Mouse (Mus musculus): ENCODE data around the gene Hk2.
"Not testable (repeated sequence)": the region's sequence is repeated elsewhere in the genome, so short reads cannot be mapped to it uniquely, and the experiment has no call there.

The Hk2 gene

DNA sequence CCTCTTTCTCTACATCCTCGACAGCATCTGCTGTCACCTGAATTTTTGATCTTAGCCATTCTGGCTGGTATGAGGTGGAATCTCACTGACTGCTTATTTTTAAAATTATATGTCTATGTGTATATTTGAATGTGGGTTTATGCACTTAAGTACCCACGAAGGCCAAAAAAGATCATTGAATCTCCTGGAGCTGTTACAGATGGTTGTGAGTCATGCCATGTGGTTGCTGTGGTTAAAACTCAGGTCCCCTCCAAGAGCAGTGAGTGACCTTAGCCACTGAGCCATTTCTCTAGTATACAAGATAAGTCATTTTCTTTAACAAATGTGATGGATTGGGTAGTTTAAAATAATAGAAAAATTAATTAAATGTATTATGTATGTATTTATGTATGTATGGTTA is 95.0 kb downstream of the Hk2 start:
- DNase-seq: not testable (repeated sequence)

DNA sequence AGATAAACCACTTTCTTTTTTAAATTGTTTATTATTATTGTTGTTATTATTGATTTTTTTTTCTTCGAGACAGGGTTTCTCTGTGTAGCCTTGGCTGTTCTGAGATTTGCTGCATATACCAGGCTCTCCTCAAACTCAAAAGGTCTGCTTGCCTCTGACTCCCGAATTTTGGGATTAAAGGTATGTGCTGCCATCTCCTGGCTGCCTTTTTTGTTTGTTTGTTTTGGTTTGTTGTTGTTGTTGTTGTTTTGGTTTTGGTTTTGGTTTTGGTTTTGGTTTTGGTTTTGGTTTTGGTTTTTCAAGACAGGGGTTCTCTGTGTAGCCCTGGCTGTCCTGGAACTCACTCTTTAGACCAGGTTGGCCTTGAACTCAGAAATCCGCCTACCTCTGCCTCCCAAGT is 96.6 kb downstream of the Hk2 start:
- not testable (repeated sequence) for DNase-seq
